Mouse (Mus musculus) G1E (cell line): ENCODE results near the gene Fuom. TPM values are rescaled to one million over a fixed set of nuclear protein-coding genes. Genes with fewer than 3 reads are reported as not detected.
"Not testable (repeated sequence)": the region's sequence is repeated elsewhere in the genome, so short reads cannot be mapped to it uniquely, and the experiment has no call there.

Experiments used
- ATAC-seq: 2 replicates; pipeline ENCODE4 v1.8.0; 2016; ENCODE audit warnings: mild to moderate bottlenecking; ENCODE audit not compliant: insufficient number of reproducible peaks, poor library complexity, low FRiP score, severe bottlenecking; ENCODE audit errors: extremely low read depth
- DNase-seq: peaks from one replicate; pipeline ENCODE4 v3.0.0; 2012; ENCODE audit warnings: low spot score
- H3K27me3 ChIP-seq: 2 replicates; pipeline ENCODE4 v1.6.1; 2012; ENCODE audit warnings: mild to moderate bottlenecking, low read length, inconsistent platforms; ENCODE audit not compliant: insufficient read depth
- H3K36me3 ChIP-seq: replicated peaks from 2 replicates; pipeline ENCODE3; 2012; ENCODE audit warnings: mild to moderate bottlenecking, inconsistent platforms
- H3K4me1 ChIP-seq: 2 replicates; pipeline ENCODE4 v1.6.1; 2012; ENCODE audit warnings: low read depth, low read length, inconsistent platforms, mixed read lengths; ENCODE audit not compliant: insufficient read depth
- H3K4me3 ChIP-seq: 2 replicates; pipeline ENCODE4 v1.5.1; 2012; ENCODE audit warnings: low read depth, mild to moderate bottlenecking, inconsistent platforms, low read length, moderate library complexity, mixed read lengths
- H3K9me3 ChIP-seq: replicated peaks from 2 replicates; pipeline ENCODE4 v1.6.1; 2012; ENCODE audit warnings: inconsistent platforms
- CTCF ChIP-seq: IDR thresholded peaks from 2 replicates; pipeline ENCODE4 v1.5.1; 2012; ENCODE audit warnings: low read depth, low read length, inconsistent platforms, mixed read lengths
- GATA1 ChIP-seq: IDR thresholded peaks from 2 replicates; pipeline ENCODE4 v1.6.1; 2012; ENCODE audit warnings: borderline replicate concordance, low read length, inconsistent platforms, mixed read lengths
- GATA2 ChIP-seq: IDR thresholded peaks from 2 replicates; pipeline ENCODE4 v1.6.1; 2012; ENCODE audit warnings: low read depth, low read length, inconsistent platforms, borderline replicate concordance
- POLR2AphosphoS5 ChIP-seq: IDR thresholded peaks from 2 replicates; pipeline ENCODE4 v1.6.1; 2012; ENCODE audit warnings: low read depth, low read length, inconsistent platforms; ENCODE audit not compliant: insufficient replicate concordance
- TAL1 ChIP-seq: conservative IDR thresholded peaks from 2 replicates; pipeline ENCODE4 v1.6.1; 2012; ENCODE audit warnings: low read depth, low read length, inconsistent platforms, mixed read lengths
- polyA plus RNA-seq: library from polyadenylated mRNA; stranded (reverse); fragments of >175 nt; gene quantifications from 2 replicates; pipeline ENCODE4 v1.2.3, GENCODE M21; 2012
- total RNA-seq, 2 experiments: library from RNA; stranded (forward) in 1 of 2; stranded (reverse) in 1 of 2; fragments of 200-1000 nt in 1 of 2; fragments of >200 nt in 1 of 2; fragmentation: Nextera tagmentation in 1 of 2; gene quantifications; 2 replicates each; pipeline ENCODE4 v1.2.3; 2014 to 2017

Gene Fuom
- total RNA-seq (2014; fragmentation: Nextera tagmentation) (6.7 TPM in 1 of 2 replicates, not detected in the other), total RNA-seq (2017) (16.0 and 17.4 TPM in 2 replicates), polyA plus RNA-seq (17.4 and 18.2 TPM in 2 replicates)

GRCm38 (mm10) chr7:140101993-140102860, at the start of gene Fuom:
Gene Fuom (minus strand): TSS chr7:140102441.
- peak; percentile 54 for DNase-seq

GRCm38 (mm10) chr7:140144550-140144949, 42.3 kb upstream of the Fuom start:
- no peak for TF ChIP-seq TAL1
- H3K4me3 ChIP-seq, result no peak overlapping the region
- DNase-seq (no peak), ATAC-seq (no peak)
- peaks cover 82% of the 10 kb centered on the region for H3K36me3 ChIP-seq
- no peaks in the 10 kb centered on the region for H3K9me3 ChIP-seq
- H3K27me3 ChIP-seq, result no peaks in the 10 kb centered on the region
- H3K4me1 ChIP-seq, result peaks cover 15% of the 10 kb centered on the region

More at GRCm38 (mm10) chr7:140101993-140102860, at the start of gene Fuom:
- Histone ChIP-seq H3K9me3 (no peaks in the 10 kb centered on the region), H3K4me3 (peak within 1 kb of the TSS; percentile 68), H3K36me3 (peaks cover 34% of the 10 kb centered on the region), H3K4me1 (peaks cover 17% of the 10 kb centered on the region), H3K27me3 (peaks cover 2% of the 10 kb centered on the region; the same call in 1 of the 2 replicates)
- no peak for TF ChIP-seq GATA2
- TF ChIP-seq CTCF, result no peak
- no peak for TF ChIP-seq GATA1
- no peak for TF ChIP-seq POLR2AphosphoS5
- TF ChIP-seq TAL1, result no peak
- ATAC-seq, result peak; percentile 91

GRCm38 (mm10) chr7:140141350-140141749, 39.1 kb upstream of the Fuom start:
- TF ChIP-seq GATA2 (no peak), CTCF (peak; percentile 46)
- Histone ChIP-seq H3K9me3 (no peaks in the 10 kb centered on the region), H3K4me1 (peaks cover 34% of the 10 kb centered on the region), H3K36me3 (peaks cover 65% of the 10 kb centered on the region), H3K27me3 (no peaks in the 10 kb centered on the region), H3K4me3 (no peak overlapping the region)
- peak; percentile 70 for DNase-seq
- ATAC-seq, result peak; percentile 41

- H3K36me3 ChIP-seq, result peaks cover 61% of the 10 kb centered on the region
These were observed 35.7 kb upstream of the Fuom start for GRCm38 (mm10) chr7:140138021-140138310.

GRCm38 (mm10) chr7:140137135-140138020, 35.1 kb upstream of the Fuom start, which contains the start of gene Mtg1:
Gene Mtg1 (plus strand): TSS chr7:140137564.
- Histone ChIP-seq H3K27me3 (no peaks in the 10 kb centered on the region), H3K9me3 (no peaks in the 10 kb centered on the region), H3K36me3 (peaks cover 58% of the 10 kb centered on the region), H3K4me3 (peak within 1 kb of the TSS; percentile 96), H3K4me1 (peaks cover 64% of the 10 kb centered on the region)
- TF ChIP-seq GATA2 (no peak), GATA1 (no peak)
- DNase-seq (peak; percentile 90), ATAC-seq (peak; percentile 68)

More at GRCm38 (mm10) chr7:140138021-140138310, 35.7 kb upstream of the Fuom start:
- Histone ChIP-seq H3K4me3 (peak overlapping the region; percentile 96), H3K9me3 (no peaks in the 10 kb centered on the region), H3K27me3 (no peaks in the 10 kb centered on the region), H3K4me1 (peaks cover 58% of the 10 kb centered on the region)
- no peak for DNase-seq
- TF ChIP-seq GATA2 (no peak), GATA1 (no peak)
- no peak; the same call in 1 of the 2 replicates for ATAC-seq

- no peaks in the 10 kb centered on the region for H3K27me3 ChIP-seq
- peaks cover 67% of the 10 kb centered on the region for H3K4me1 ChIP-seq
- H3K9me3 ChIP-seq, result no peaks in the 10 kb centered on the region
- no peak overlapping the region; the same call in 1 of the 2 replicates for H3K4me3 ChIP-seq
- H3K36me3 ChIP-seq, result peaks cover 65% of the 10 kb centered on the region
- ATAC-seq (no peak), DNase-seq (no peak)
- TF ChIP-seq GATA1, result no peak
- no peak for TF ChIP-seq GATA2
- TF ChIP-seq POLR2AphosphoS5, result no peak
- no peak for TF ChIP-seq CTCF
- no peak for TF ChIP-seq TAL1
These were observed 33.0 kb upstream of the Fuom start for GRCm38 (mm10) chr7:140135106-140135770.

GRCm38 (mm10) chr7:140134033-140134432, 31.8 kb upstream of the Fuom start:
- ATAC-seq, result peak; percentile 64
- H3K4me1 ChIP-seq, result peaks cover 64% of the 10 kb centered on the region
- not testable (repeated sequence) for DNase-seq, H3K27me3 ChIP-seq, H3K9me3 ChIP-seq
- peak overlapping the region; percentile 7; the same call in 1 of the 2 replicates for H3K4me3 ChIP-seq
- peaks cover 65% of the 10 kb centered on the region for H3K36me3 ChIP-seq

GRCm38 (mm10) chr7:140132184-140132583, 29.9 kb upstream of the Fuom start:
- not testable (repeated sequence) for DNase-seq

More at GRCm38 (mm10) chr7:140132184-140132583, 29.9 kb upstream of the Fuom start:
- H3K27me3 ChIP-seq, H3K9me3 ChIP-seq, ATAC-seq, H3K4me3 ChIP-seq: not testable (repeated sequence)
- Histone ChIP-seq H3K4me1 (peaks cover 65% of the 10 kb centered on the region), H3K36me3 (peaks cover 78% of the 10 kb centered on the region)
